Mouse (Mus musculus): ENCODE data around the gene Lactb. TPM values are rescaled to one million over a fixed set of nuclear protein-coding genes. Genes with fewer than 3 reads are reported as not detected.

The Lactb gene
- polyA plus RNA-seq, 1 experiment = 9.5 TPM

DNA sequence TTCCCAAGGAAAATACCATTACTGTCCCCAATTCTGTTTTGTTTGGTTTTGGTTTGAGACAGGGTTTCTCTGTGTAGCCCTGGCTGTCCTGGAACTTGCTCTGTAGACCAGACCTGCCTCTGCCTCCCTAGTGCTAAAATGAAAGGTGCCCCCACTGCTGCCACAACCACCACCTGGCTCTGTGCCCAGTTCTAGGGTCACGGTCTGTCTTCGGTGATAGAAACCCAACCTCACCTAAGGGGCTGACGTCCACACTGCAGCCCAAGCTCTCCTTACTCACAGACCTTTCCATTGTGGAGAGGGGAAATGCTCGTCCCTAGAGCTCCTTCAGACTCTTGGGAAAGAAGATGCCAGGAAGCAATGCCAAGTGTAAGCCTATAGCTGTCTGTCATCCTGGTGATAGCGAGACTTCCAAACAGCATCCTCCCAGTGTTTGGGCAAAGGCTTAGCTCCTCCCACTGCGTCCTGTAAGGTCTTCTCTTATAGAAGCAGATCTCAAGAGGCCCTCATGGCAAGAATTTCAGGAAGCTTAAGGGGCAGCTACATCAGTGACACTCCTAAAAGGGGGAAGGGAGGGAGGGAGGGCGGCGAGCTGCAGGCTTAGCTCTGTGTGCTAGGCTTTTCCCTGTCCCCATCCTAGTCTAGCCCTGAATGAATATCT lies 16.6 kb upstream of the Lactb start:
- H3K36me3 ChIP-seq (ENCODE audit: control insufficient read depth, insufficient read depth, low read length) = no peaks in the 10 kb centered on the region
- H3K27me3 ChIP-seq (ENCODE audit: control insufficient read depth, insufficient read depth, low read length) = no peaks in the 10 kb centered on the region
- H3K4me1 ChIP-seq (ENCODE audit: control insufficient read depth, insufficient read depth, insufficient read length) = no peaks in the 10 kb centered on the region
- WGBS = 60% methylated on average over 8 of the region's 8 CpGs
- no peak overlapping the region for H3K27ac ChIP-seq (ENCODE audit: insufficient read depth, low read length)
- no peak for TF ChIP-seq CTCF (IDR thresholded peaks at IDR 0.05; ENCODE audit: extremely low read depth, insufficient read depth, insufficient read length, insufficient replicate concordance)
- TF ChIP-seq POLR2A (IDR thresholded peaks at IDR 0.05; ENCODE audit: low read depth, low read length) = no peak
- no peak for DNase-seq (ENCODE audit: low read depth in 1 of 2, low spot score in 2 of 2)
- no peak overlapping the region for H3K4me3 ChIP-seq (ENCODE audit: extremely low read depth, insufficient read depth, insufficient read length)

- 33% methylated on average over 9 of the region's 9 CpGs for WGBS
- Histone ChIP-seq H3K36me3 (ENCODE audit: control insufficient read depth, insufficient read depth, low read length) (no peaks in the 10 kb centered on the region), H3K4me3 (ENCODE audit: extremely low read depth, insufficient read depth, insufficient read length) (no peak overlapping the region), H3K27ac (ENCODE audit: insufficient read depth, low read length) (no peak overlapping the region), H3K4me1 (ENCODE audit: control insufficient read depth, insufficient read depth, insufficient read length) (no peaks in the 10 kb centered on the region), H3K27me3 (ENCODE audit: control insufficient read depth, insufficient read depth, low read length) (no peaks in the 10 kb centered on the region)
- no peak for TF ChIP-seq POLR2A (IDR thresholded peaks at IDR 0.05; ENCODE audit: low read depth, low read length)
- no peak for DNase-seq (ENCODE audit: low read depth in 1 of 2, low spot score in 2 of 2)
Measured at GRCm38 (mm10) chr9:66991021-66991749, 15.9 kb upstream of the Lactb start.

GRCm38 (mm10) chr9:66990046-66990445 lies 14.8 kb upstream of the Lactb start:
- no peak overlapping the region for H3K4me3 ChIP-seq (ENCODE audit: extremely low read depth, insufficient read depth, insufficient read length)
- H3K36me3 ChIP-seq (ENCODE audit: control insufficient read depth, insufficient read depth, low read length) = no peaks in the 10 kb centered on the region
- no peak overlapping the region for H3K27ac ChIP-seq (ENCODE audit: insufficient read depth, low read length)
- DNase-seq (ENCODE audit: low read depth in 1 of 2, low spot score in 2 of 2) = no peak
- no peaks in the 10 kb centered on the region for H3K27me3 ChIP-seq (ENCODE audit: control insufficient read depth, insufficient read depth, low read length)
- 76% methylated on average over 5 of the region's 5 CpGs for WGBS
- H3K4me1 ChIP-seq (ENCODE audit: control insufficient read depth, insufficient read depth, insufficient read length) = no peaks in the 10 kb centered on the region
- no peak for TF ChIP-seq POLR2A (IDR thresholded peaks at IDR 0.05; ENCODE audit: low read depth, low read length)

DNA sequence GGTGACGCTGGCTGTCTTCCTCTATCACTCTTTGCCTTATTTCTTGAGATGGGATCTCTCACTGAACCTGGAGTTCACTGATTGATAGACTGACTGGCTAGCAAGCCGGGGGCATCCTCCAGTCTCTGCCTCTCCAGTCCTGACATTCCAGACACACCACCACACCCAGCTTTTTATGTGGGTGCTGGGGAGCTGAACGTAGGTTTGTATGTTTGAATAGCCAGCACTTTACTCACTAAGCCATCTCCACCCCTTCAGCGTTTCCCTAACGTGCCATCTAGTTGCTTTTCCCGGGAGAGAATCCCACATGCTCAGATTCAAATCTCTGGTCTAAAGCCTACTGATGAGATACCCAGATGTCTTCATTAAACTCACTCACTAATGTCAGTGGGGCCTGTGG lies 14.3 kb upstream of the Lactb start:
- 88% methylated on average over 6 of the region's 6 CpGs for WGBS
- no peak overlapping the region for H3K27ac ChIP-seq (ENCODE audit: insufficient read depth, low read length)
- no peak for DNase-seq (ENCODE audit: low read depth in 1 of 2, low spot score in 2 of 2)

GRCm38 (mm10) chr9:66988888-66989414 lies 13.7 kb upstream of the Lactb start:
- WGBS = 80% methylated on average over 6 of the region's 6 CpGs
- TF ChIP-seq POLR2A (IDR thresholded peaks at IDR 0.05; ENCODE audit: low read depth, low read length) (no peak), CTCF (IDR thresholded peaks at IDR 0.05; ENCODE audit: extremely low read depth, insufficient read depth, insufficient read length, insufficient replicate concordance) (no peak)
- H3K4me1 ChIP-seq (ENCODE audit: control insufficient read depth, insufficient read depth, insufficient read length) = no peaks in the 10 kb centered on the region
- no peaks in the 10 kb centered on the region for H3K27me3 ChIP-seq (ENCODE audit: control insufficient read depth, insufficient read depth, low read length)
- no peaks in the 10 kb centered on the region for H3K36me3 ChIP-seq (ENCODE audit: control insufficient read depth, insufficient read depth, low read length)
- DNase-seq (ENCODE audit: low read depth in 1 of 2, low spot score in 2 of 2) = no peak
- H3K27ac ChIP-seq (ENCODE audit: insufficient read depth, low read length) = no peak overlapping the region
- H3K4me3 ChIP-seq (ENCODE audit: extremely low read depth, insufficient read depth, insufficient read length) = no peak overlapping the region

More for the DNA sequence above, 14.3 kb upstream of the Lactb start:
- Histone ChIP-seq H3K4me1 (ENCODE audit: control insufficient read depth, insufficient read depth, insufficient read length) (no peaks in the 10 kb centered on the region), H3K4me3 (ENCODE audit: extremely low read depth, insufficient read depth, insufficient read length) (no peak overlapping the region), H3K36me3 (ENCODE audit: control insufficient read depth, insufficient read depth, low read length) (no peaks in the 10 kb centered on the region), H3K27me3 (ENCODE audit: control insufficient read depth, insufficient read depth, low read length) (no peaks in the 10 kb centered on the region)
- TF ChIP-seq POLR2A (IDR thresholded peaks at IDR 0.05; ENCODE audit: low read depth, low read length) (no peak), CTCF (IDR thresholded peaks at IDR 0.05; ENCODE audit: extremely low read depth, insufficient read depth, insufficient read length, insufficient replicate concordance) (no peak)

DNA sequence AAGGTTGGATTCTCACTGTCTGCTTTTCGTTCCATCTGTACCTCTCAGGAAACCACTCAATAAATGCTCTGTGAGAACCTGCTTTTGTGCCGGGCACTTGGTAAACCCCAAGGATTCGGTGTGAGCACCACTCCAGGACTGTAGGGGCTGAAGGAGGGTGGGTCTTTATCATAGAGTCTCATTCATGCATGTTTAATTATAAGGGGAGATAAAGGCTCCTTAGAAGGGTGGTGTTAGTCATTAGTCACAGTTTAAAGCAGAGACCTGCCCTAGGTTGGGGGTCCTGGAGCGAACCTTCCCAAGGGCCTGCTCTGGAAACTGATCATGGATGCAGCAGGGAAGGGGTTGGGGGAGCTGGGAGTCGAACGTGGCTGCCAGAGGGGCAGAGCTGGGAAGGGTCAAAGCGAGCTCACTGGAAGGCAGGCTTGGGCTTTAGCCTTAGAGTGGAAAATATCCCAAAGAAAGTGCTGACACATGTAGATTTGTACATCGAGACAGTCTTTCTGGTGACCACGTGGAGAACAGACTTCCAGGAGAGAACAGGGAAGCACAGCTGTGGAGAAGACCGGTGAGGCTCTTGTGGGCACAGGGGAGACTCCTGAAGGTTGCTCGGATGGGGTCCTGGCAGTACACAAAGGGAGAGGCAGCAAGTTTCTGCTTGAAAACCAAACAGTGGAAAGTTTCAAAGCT lies 13.1 kb upstream of the Lactb start:
- TF ChIP-seq POLR2A (IDR thresholded peaks at IDR 0.05; ENCODE audit: low read depth, low read length) (no peak), CTCF (IDR thresholded peaks at IDR 0.05; ENCODE audit: extremely low read depth, insufficient read depth, insufficient read length, insufficient replicate concordance) (no peak)
- DNase-seq (ENCODE audit: low read depth in 1 of 2, low spot score in 2 of 2) = no peak
- Histone ChIP-seq H3K4me1 (ENCODE audit: control insufficient read depth, insufficient read depth, insufficient read length) (no peaks in the 10 kb centered on the region), H3K27ac (ENCODE audit: insufficient read depth, low read length) (no peak overlapping the region), H3K4me3 (ENCODE audit: extremely low read depth, insufficient read depth, insufficient read length) (no peak overlapping the region), H3K27me3 (ENCODE audit: control insufficient read depth, insufficient read depth, low read length) (no peaks in the 10 kb centered on the region), H3K36me3 (ENCODE audit: control insufficient read depth, insufficient read depth, low read length) (no peaks in the 10 kb centered on the region)
- 77% methylated on average over 11 of the region's 11 CpGs for WGBS

All from spleen, adult 2 months (tissue).